Mouse (Mus musculus): ENCODE measurements around the gene Zfp970.
"Not testable (repeated sequence)": the region's sequence is repeated elsewhere in the genome, so short reads cannot be mapped to it uniquely, and the experiment has no call there.

GRCm38 (mm10) chr2:177511972-177512371 lies 47.4 kb downstream of the Zfp970 start:
- TF ChIP-seq CTCF (IDR thresholded peaks at IDR 0.05; ENCODE audit: borderline replicate concordance, insufficient read depth, low read depth, low read length); POLR2A (IDR thresholded peaks at IDR 0.05; ENCODE audit: borderline replicate concordance, insufficient read depth, low read length): not testable (repeated sequence)

All from cerebellum, adult 2 months (tissue).